Mouse (Mus musculus) thymus, postnatal 36 days (tissue): ENCODE measurements at regions not wholly inside any gene's neighbourhood (a gene's known extent, or its start where the extent isn't known, plus 50 kb on each side); places are given as distances from the start of the nearest gene placed in this dataset.

Experiments
- DNase-seq, 2 experiments: peaks; one replicate each; pipeline ENCODE4 v3.0.0; 2022; ENCODE audit warnings: mixed read lengths in 2 of 2

DNA sequence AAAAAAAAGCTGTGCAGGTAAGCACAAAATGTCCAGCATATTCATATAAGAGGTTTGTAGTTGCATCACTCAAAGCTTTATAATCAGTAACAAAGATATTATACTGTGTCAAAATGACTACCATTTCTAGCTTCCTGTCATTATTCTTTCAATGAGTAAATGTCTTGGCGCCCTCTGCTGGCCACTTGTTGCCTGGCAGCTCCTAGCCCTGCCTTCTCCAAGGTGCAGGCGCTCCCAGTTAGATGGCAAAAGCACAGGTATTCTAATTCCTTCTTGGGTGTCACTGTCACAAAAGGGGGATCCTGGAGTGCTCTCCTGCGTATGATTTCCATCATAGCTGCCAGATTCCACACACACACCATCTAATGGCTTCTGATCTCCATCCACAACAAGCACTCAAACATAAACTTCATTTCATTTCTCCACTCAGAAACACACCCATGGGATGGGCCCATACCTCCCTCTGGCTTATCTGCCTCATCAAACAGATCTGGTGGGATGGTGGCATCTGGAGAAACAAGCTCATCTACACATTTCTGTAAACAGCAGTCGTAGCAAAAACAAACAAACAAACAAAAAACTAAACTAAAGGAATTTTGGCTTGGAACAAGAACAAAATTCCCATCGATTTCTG, 49.9 kb upstream of the Paip1 start:
- DNase-seq: peak; percentile 66 to 77
